Mouse (Mus musculus): Measurements from ENCODE around the gene Eya4. TPM values are rescaled to one million over a fixed set of nuclear protein-coding genes. Genes with fewer than 3 reads are reported as not detected.

Eya4 gene
- 0.49 and 0.68 TPM in 2 replicates for polyA plus RNA-seq (2015; fragmentation: Nextera tagmentation; extraction: Ambion mirVana)

GRCm38 (mm10) chr10:23350011-23350911 is at the start of gene Eya4:
Gene Eya4, minus strand, starts transcription at chr10:23350786.
- Histone ChIP-seq H3K9me3 (no peaks in the 10 kb centered on the region), H3K4me1 (peaks cover 28% of the 10 kb centered on the region), H3K27me3 (replicated peaks) (peaks cover 16% of the 10 kb centered on the region), H3K9ac (peak within 1 kb of the TSS; percentile 47), H3K4me3 (peak within 1 kb of the TSS; percentile 58), H3K27ac (no peak within 1 kb of the TSS), H3K36me3 (replicated peaks) (no peaks in the 10 kb centered on the region), H3K4me2 (peak within 1 kb of the TSS; percentile 98)
- peak; percentile 87 for ATAC-seq (replicated peaks)
- under 1% methylated on average over 65 of the region's 79 CpGs for WGBS

GRCm38 (mm10) chr10:23395399-23395798 is 44.8 kb upstream of the Eya4 start:
- no peak overlapping the region for H3K4me3 ChIP-seq
- no peaks in the 10 kb centered on the region for H3K36me3 ChIP-seq (replicated peaks)
- H3K4me2 ChIP-seq = no peak overlapping the region
- H3K9ac ChIP-seq = no peak overlapping the region
- no peak for ATAC-seq (replicated peaks)
- 88% methylated on average over 3 of the region's 3 CpGs for WGBS
- no peak overlapping the region for H3K27ac ChIP-seq
- H3K27me3 ChIP-seq (replicated peaks) = no peaks in the 10 kb centered on the region
- no peaks in the 10 kb centered on the region for H3K9me3 ChIP-seq
- no peaks in the 10 kb centered on the region for H3K4me1 ChIP-seq

- 85% methylated on average over 11 of the region's 11 CpGs for WGBS
- no peaks in the 10 kb centered on the region for H3K27me3 ChIP-seq (replicated peaks)
- no peak overlapping the region for H3K9ac ChIP-seq
- no peaks in the 10 kb centered on the region for H3K36me3 ChIP-seq (replicated peaks)
- no peak overlapping the region for H3K4me2 ChIP-seq
- H3K4me1 ChIP-seq = no peaks in the 10 kb centered on the region
- H3K27ac ChIP-seq = no peak overlapping the region
- no peaks in the 10 kb centered on the region for H3K9me3 ChIP-seq
- no peak for ATAC-seq (replicated peaks)
- no peak overlapping the region for H3K4me3 ChIP-seq
Measured at GRCm38 (mm10) chr10:23394556-23395245, 44.1 kb upstream of the Eya4 start.

DNA sequence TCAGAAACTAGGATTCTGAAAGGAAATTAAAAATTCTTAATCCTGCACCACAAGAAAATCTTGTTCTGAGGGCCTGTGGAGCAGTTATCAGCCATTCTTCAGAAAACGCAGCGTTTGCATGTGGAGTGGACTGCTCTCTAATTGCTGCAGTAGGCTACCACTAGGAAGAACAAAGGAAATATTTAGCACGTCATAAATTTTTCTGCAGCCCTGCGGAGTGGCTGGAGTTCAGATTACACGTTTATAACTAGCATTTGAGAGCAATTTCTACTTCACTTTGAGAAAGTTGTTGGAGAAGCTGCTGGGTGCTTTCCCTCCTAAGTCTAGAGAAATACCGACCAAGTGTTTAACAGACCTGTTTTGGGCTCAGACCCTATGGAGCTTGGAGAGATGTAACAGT is 43.6 kb upstream of the Eya4 start:
- no peak for ATAC-seq (replicated peaks)
- Histone ChIP-seq H3K9ac (no peak overlapping the region), H3K4me1 (no peaks in the 10 kb centered on the region), H3K4me3 (no peak overlapping the region), H3K36me3 (replicated peaks) (no peaks in the 10 kb centered on the region), H3K27me3 (replicated peaks) (no peaks in the 10 kb centered on the region), H3K27ac (no peak overlapping the region), H3K9me3 (no peaks in the 10 kb centered on the region), H3K4me2 (no peak overlapping the region)
- 84% methylated on average over 6 of the region's 6 CpGs for WGBS

DNA sequence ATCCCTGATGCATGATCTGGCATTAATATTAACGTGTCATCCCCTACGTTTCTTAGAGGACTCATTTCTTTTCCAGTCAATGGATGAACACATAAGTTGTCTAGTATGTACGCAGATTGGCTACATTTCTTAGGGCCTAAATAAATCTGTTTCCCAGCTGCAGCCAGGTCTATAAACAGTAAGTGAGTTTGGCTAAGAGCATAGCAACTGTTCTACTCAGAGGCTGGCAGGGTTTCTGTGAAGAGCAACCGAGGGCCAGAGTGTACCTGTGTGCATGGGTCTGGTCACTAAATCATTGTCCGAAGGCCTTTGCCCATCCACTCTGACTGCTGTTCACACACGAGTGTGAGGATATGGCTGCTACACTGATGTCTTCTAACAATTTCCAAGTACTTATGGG is 13.3 kb upstream of the Eya4 start:
- H3K27ac ChIP-seq = no peak overlapping the region
- no peaks in the 10 kb centered on the region for H3K36me3 ChIP-seq (replicated peaks)
- H3K9ac ChIP-seq = no peak overlapping the region
- H3K27me3 ChIP-seq (replicated peaks) = no peaks in the 10 kb centered on the region
- no peak overlapping the region for H3K4me2 ChIP-seq
- no peaks in the 10 kb centered on the region for H3K4me1 ChIP-seq
- whole genome bisulfite sequencing = 91% methylated on average over 6 of the region's 6 CpGs
- no peak overlapping the region for H3K4me3 ChIP-seq
- no peak for ATAC-seq (replicated peaks)
- no peaks in the 10 kb centered on the region for H3K9me3 ChIP-seq

- WGBS = 1% methylated on average over 30 of the region's 33 CpGs
- no peak overlapping the region for H3K27ac ChIP-seq
- H3K36me3 ChIP-seq (replicated peaks) = no peaks in the 10 kb centered on the region
- no peaks in the 10 kb centered on the region for H3K9me3 ChIP-seq
- peak overlapping the region; percentile 47 for H3K9ac ChIP-seq
- ATAC-seq (replicated peaks) = peak; percentile 53
- H3K4me2 ChIP-seq = peak overlapping the region; percentile 98
- H3K4me1 ChIP-seq = peaks cover 28% of the 10 kb centered on the region
- H3K27me3 ChIP-seq (replicated peaks) = peaks cover 16% of the 10 kb centered on the region
- peak overlapping the region; percentile 58 for H3K4me3 ChIP-seq
Measured at GRCm38 (mm10) chr10:23349392-23350010, 1.1 kb downstream of the Eya4 start.

- Histone ChIP-seq H3K4me2 (peak overlapping the region; percentile 98), H3K4me1 (peaks cover 28% of the 10 kb centered on the region), H3K4me3 (peak overlapping the region; percentile 58), H3K9ac (no peak overlapping the region), H3K36me3 (replicated peaks) (no peaks in the 10 kb centered on the region), H3K27ac (no peak overlapping the region), H3K27me3 (replicated peaks) (peaks cover 16% of the 10 kb centered on the region), H3K9me3 (no peaks in the 10 kb centered on the region)
- peak; percentile 28; the same call in 1 of the 2 replicates for ATAC-seq (replicated peaks)
- WGBS = under 1% methylated on average over 22 of the region's 22 CpGs
Measured at GRCm38 (mm10) chr10:23348893-23349391, 1.6 kb downstream of the Eya4 start.

DNA sequence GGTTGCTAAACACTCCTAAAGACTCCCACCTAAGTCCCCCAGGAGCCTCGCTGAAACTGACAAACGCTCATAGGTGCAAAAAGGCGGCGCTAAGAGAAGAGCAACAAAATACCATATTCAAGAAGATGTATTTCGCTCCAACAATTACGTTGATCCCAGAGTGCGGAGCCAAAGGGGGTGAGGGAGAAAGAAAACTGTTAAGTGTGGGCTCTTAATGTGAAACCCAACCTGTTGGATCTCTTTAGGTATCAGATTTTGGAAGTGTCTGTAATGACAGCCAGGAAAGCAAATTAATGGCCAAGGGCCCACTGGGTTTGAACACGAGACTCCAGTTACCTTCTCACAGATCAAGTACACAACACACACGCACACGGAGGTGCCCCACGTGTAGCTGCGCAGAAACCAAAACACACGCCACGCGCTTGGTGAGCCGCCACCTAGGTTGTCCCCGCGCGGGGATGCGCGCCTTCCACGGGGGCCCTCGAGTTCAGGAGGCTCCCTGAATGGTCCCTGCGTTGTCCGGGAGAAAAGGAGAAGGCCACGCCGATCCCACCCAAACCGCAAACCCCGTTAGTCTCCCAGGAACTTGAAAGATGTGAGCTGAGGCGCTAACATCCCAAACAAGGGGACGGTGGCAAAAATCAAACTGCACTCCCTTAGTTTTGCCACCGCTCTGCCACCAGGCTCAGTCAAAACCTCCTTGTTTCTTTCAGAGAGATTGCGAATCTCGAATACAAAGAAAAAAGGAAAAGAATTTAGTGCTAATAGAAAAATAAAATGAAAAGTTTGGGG is 2.3 kb downstream of the Eya4 start:
- Histone ChIP-seq H3K4me2 (peak overlapping the region; percentile 98), H3K4me1 (peaks cover 28% of the 10 kb centered on the region), H3K27me3 (replicated peaks) (peaks cover 16% of the 10 kb centered on the region), H3K27ac (no peak overlapping the region), H3K9ac (no peak overlapping the region), H3K36me3 (replicated peaks) (no peaks in the 10 kb centered on the region), H3K9me3 (no peaks in the 10 kb centered on the region), H3K4me3 (peak overlapping the region; percentile 58)
- WGBS = under 1% methylated on average over 34 of the region's 34 CpGs
- no peak for ATAC-seq (replicated peaks)

DNA sequence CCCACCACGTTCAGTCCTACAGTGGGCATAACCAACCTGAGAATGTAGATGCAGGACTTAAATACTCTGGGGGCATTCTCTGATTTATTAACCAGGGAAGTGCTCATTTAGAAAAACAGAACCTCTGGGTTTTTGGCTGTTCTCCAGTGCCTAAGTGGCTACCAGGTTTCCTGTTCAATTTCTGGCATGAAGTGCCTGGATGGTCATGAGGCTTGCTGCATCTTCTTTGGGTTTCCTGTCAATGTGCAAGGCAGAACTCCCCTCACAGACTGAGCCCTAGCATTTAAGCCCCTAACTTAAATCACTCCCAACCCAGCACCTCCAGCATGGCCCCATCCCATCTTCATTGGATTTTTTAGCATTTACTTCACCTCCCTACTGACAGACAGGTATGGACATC is 13.3 kb downstream of the Eya4 start:
- no peaks in the 10 kb centered on the region for H3K9me3 ChIP-seq
- no peak overlapping the region for H3K4me2 ChIP-seq
- 84% methylated on average over 1 of the region's 1 CpGs for WGBS
- no peak overlapping the region for H3K4me3 ChIP-seq
- no peaks in the 10 kb centered on the region for H3K4me1 ChIP-seq
- no peaks in the 10 kb centered on the region for H3K27me3 ChIP-seq (replicated peaks)
- H3K27ac ChIP-seq = no peak overlapping the region
- no peak for ATAC-seq (replicated peaks)
- H3K9ac ChIP-seq = no peak overlapping the region
- H3K36me3 ChIP-seq (replicated peaks) = no peaks in the 10 kb centered on the region

DNA sequence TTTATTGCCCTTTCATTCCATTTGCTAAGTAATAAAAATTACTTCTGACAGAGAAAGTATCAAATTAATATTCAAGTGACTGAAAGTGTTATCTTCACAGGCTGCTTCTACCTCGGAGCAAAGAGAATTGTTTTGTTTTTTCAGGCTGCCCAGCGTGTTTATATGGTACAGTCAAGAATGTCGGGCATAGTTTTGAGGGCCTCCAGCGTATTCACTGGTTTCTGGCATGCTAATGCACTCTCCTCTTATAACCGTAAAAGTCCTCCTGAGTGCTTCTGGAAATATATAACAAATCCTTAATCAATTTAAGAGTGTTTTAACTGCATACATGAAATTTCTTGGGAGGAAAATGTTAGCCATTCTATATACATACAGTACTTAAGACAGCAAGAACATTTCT is 17.8 kb downstream of the Eya4 start:
- H3K27me3 ChIP-seq (replicated peaks) = no peaks in the 10 kb centered on the region
- 83% methylated on average over 5 of the region's 5 CpGs for WGBS
- H3K36me3 ChIP-seq (replicated peaks) = no peaks in the 10 kb centered on the region
- no peak overlapping the region for H3K4me2 ChIP-seq
- H3K4me1 ChIP-seq = no peaks in the 10 kb centered on the region
- H3K27ac ChIP-seq = no peak overlapping the region
- ATAC-seq (replicated peaks) = no peak
- no peaks in the 10 kb centered on the region for H3K9me3 ChIP-seq
- H3K9ac ChIP-seq = no peak overlapping the region
- H3K4me3 ChIP-seq = no peak overlapping the region

GRCm38 (mm10) chr10:23327651-23328050 is 22.9 kb downstream of the Eya4 start:
- H3K9ac ChIP-seq = no peak overlapping the region
- no peaks in the 10 kb centered on the region for H3K4me1 ChIP-seq
- H3K36me3 ChIP-seq (replicated peaks) = no peaks in the 10 kb centered on the region
- H3K27me3 ChIP-seq (replicated peaks) = no peaks in the 10 kb centered on the region
- 91% methylated on average over 6 of the region's 6 CpGs for WGBS
- no peaks in the 10 kb centered on the region for H3K9me3 ChIP-seq
- no peak overlapping the region for H3K27ac ChIP-seq
- ATAC-seq (replicated peaks) = no peak
- no peak overlapping the region for H3K4me2 ChIP-seq
- no peak overlapping the region for H3K4me3 ChIP-seq
